Mouse (Mus musculus) ES-Bruce4 (cell line): Measurements from ENCODE around the gene H2-M5.

Experiments used
- CTCF ChIP-seq: IDR thresholded peaks from one replicate; pipeline ENCODE4 v1.8.1; 2011; ENCODE audit warnings: low read depth, low read length
- EP300 ChIP-seq: IDR thresholded peaks from 2 replicates; pipeline ENCODE4 v1.6.1; 2011; ENCODE audit warnings: low read depth, low read length; ENCODE audit not compliant: insufficient read depth

- no peak for TF ChIP-seq EP300
- TF ChIP-seq CTCF = no peak
Measured at GRCm38 (mm10) chr17:36989437-36989836, at the start of gene H2-M5.
